Mouse (Mus musculus): ENCODE data around the gene Pphln1. TPM values are rescaled to one million over a fixed set of nuclear protein-coding genes. Genes with fewer than 3 reads are reported as not detected.

Gene Pphln1
- 46.6 and 56.7 TPM in 2 replicates for polyA plus RNA-seq (2021; fragmentation: Nextera tagmentation)
- long read RNA-seq, experiment 1, transcript Pphln1-203 (8 exons, 1,154 nt): major isoform, 68 of 119 reads
- long read RNA-seq, experiment 1, partial matches to known transcripts: 22 of 119 reads
- long read RNA-seq, experiment 1, other reads (novel, unspliced or antisense): 22 of 119 reads
- long read RNA-seq, experiment 2, transcript Pphln1-203 (8 exons, 1,154 nt): major isoform, 9 of 22 reads
- long read RNA-seq, experiment 2, partial matches to known transcripts: 1 of 22 reads
- long read RNA-seq, experiment 2, other reads (novel, unspliced or antisense): 10 of 22 reads

GRCm38 (mm10) chr15:93397826-93398698 is at the start of gene Pphln1, which contains the start of gene Zcrb1:
TSS of gene Pphln1 (plus strand) at chr15:93398350.
TSS of gene Zcrb1 (minus strand) at chr15:93398334.

Other genes starting within 250 kb of the Pphln1 start
- 0.86 and 1.5 TPM in 2 replicates for gene Gxylt1, start 123.2 kb upstream of the Pphln1 start, polyA plus RNA-seq (2021; fragmentation: Nextera tagmentation)
- 75.5 and 237 TPM in 2 replicates for gene Yaf2, start 61.4 kb upstream of the Pphln1 start, polyA plus RNA-seq (2021; fragmentation: Nextera tagmentation)
- gene Zcrb1, start within 50 bp of the Pphln1 start, polyA plus RNA-seq (2021; fragmentation: Nextera tagmentation): 246 and 250 TPM in 2 replicates
- gene Prickle1, start 197.5 kb downstream of the Pphln1 start, polyA plus RNA-seq (2021; fragmentation: Nextera tagmentation): 18.5 and 27.6 TPM in 2 replicates

Measured in left cerebral cortex, adult 6 months (tissue).